Mouse (Mus musculus): Measurements from ENCODE around the gene Tmem150c. TPM values are rescaled to one million over a fixed set of nuclear protein-coding genes. Genes with fewer than 3 reads are reported as not detected.

The Tmem150c gene
- polyA plus RNA-seq, 1 experiment from 2014 or later = 39.8 TPM

DNA sequence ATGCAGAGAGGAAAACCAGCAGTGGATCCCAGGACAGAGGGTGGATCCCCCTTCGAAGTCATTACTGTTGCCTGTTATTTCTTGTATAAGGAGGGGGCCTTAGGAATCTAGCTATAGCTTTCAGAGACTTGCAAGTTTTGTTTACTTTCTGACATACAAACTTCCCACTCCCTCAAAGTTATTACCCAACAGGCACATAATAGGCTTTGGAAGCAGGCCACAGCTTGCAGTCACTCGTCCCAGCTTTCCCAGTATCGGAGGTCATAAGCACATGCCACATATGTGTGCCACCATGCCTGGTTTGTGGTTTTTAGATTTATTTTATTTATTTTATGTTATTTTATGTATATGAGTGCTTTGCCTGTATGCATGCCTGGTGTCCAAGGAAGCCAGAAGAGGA, 3.2 kb upstream of the Tmem150c start:
- Histone ChIP-seq H3K4me2 (no peak overlapping the region), H3K36me3 (replicated peaks) (no peaks in the 10 kb centered on the region), H3K27me3 (replicated peaks) (no peaks in the 10 kb centered on the region), H3K4me1 (peaks cover 7% of the 10 kb centered on the region; the same call in 1 of the 2 replicates), H3K9me3 (no peaks in the 10 kb centered on the region), H3K9ac (no peak overlapping the region), H3K4me3 (no peak overlapping the region), H3K27ac (no peak overlapping the region)
- ATAC-seq (replicated peaks) = no peak
- 79% methylated on average over 3 of the region's 3 CpGs for WGBS

DNA sequence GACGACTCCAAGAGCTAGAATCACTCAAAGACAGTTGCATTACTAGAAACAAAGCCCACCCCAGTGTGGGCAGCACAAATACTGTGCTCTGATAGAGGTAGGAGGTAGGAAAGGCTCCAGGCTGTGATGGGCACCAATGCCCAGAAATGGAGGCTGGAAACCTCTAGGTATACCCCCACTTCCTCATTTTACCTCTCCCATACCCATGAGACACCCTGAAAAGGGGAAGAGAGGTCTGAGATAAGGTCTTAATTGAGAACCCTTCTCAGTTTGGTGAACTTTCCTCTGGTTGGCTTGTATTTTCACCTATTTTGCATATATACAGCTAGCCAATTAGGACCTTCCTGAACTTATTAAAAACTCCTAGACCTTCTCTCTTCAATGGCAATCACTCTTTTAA, 2.4 kb upstream of the Tmem150c start:
- no peak overlapping the region for H3K4me3 ChIP-seq
- no peak overlapping the region for H3K4me2 ChIP-seq
- no peaks in the 10 kb centered on the region for H3K27me3 ChIP-seq (replicated peaks)
- peaks cover 10% of the 10 kb centered on the region; the same call in 1 of the 2 replicates for H3K4me1 ChIP-seq
- H3K27ac ChIP-seq = no peak overlapping the region
- H3K36me3 ChIP-seq (replicated peaks) = no peaks in the 10 kb centered on the region
- ATAC-seq (replicated peaks) = no peak
- H3K9ac ChIP-seq = no peak overlapping the region
- no peaks in the 10 kb centered on the region for H3K9me3 ChIP-seq
- 65% methylated on average over 1 of the region's 1 CpGs for WGBS

- H3K27me3 ChIP-seq (replicated peaks) = no peaks in the 10 kb centered on the region
- H3K27ac ChIP-seq = peak overlapping the region; percentile 81
- H3K4me2 ChIP-seq = peak overlapping the region; percentile 89
- peaks cover 10% of the 10 kb centered on the region; the same call in 1 of the 2 replicates for H3K4me1 ChIP-seq
- peak overlapping the region; percentile 89 for H3K4me3 ChIP-seq
- peak; percentile 77 for ATAC-seq (replicated peaks)
- H3K9me3 ChIP-seq = no peaks in the 10 kb centered on the region
- H3K9ac ChIP-seq = peak overlapping the region; percentile 87
- under 1% methylated on average over 78 of the region's 101 CpGs for WGBS
- no peaks in the 10 kb centered on the region for H3K36me3 ChIP-seq (replicated peaks)
These were observed 594 bp downstream of the Tmem150c start for GRCm38 (mm10) chr5:100158791-100159637.

GRCm38 (mm10) chr5:100158301-100158700, 1.3 kb downstream of the Tmem150c start:
- 7% methylated on average over 13 of the region's 13 CpGs for WGBS
- peak; percentile 11; the same call in 1 of the 2 replicates for ATAC-seq (replicated peaks)
- H3K4me2 ChIP-seq = peak overlapping the region; percentile 89

GRCm38 (mm10) chr5:100155646-100156045, 4.0 kb downstream of the Tmem150c start:
- Histone ChIP-seq H3K36me3 (replicated peaks) (no peaks in the 10 kb centered on the region), H3K4me3 (no peak overlapping the region), H3K4me1 (peaks cover 10% of the 10 kb centered on the region; the same call in 1 of the 2 replicates), H3K4me2 (no peak overlapping the region), H3K27ac (no peak overlapping the region), H3K9me3 (no peaks in the 10 kb centered on the region), H3K27me3 (replicated peaks) (no peaks in the 10 kb centered on the region), H3K9ac (no peak overlapping the region)
- WGBS = 91% methylated on average over 6 of the region's 6 CpGs
- ATAC-seq (replicated peaks) = no peak

More at GRCm38 (mm10) chr5:100158301-100158700, 1.3 kb downstream of the Tmem150c start:
- Histone ChIP-seq H3K9ac (peak overlapping the region; percentile 87), H3K27ac (peak overlapping the region; percentile 81; the same call in 1 of the 2 replicates), H3K4me1 (peaks cover 10% of the 10 kb centered on the region; the same call in 1 of the 2 replicates), H3K27me3 (replicated peaks) (no peaks in the 10 kb centered on the region), H3K36me3 (replicated peaks) (no peaks in the 10 kb centered on the region), H3K4me3 (peak overlapping the region; percentile 89), H3K9me3 (no peaks in the 10 kb centered on the region)

DNA sequence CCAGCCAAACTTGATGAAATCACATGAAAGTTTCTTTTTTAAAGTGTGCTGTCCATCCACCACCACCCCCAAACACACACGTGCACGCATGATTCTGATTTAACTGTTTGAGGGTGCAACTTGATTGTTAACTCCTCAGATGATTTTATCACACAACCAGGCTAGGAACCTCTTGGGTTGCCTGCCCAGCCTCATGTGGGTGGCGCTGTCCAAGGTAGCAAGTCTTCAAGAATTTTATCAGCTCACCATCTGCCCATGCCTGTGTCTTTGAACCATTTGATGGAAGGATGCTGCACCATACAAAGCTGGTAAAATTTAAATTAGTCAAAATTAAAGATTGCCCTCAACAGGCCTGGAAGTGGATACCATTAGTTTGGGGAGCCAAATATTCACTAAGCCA, 9.6 kb downstream of the Tmem150c start:
- H3K4me2 ChIP-seq = no peak overlapping the region
- no peaks in the 10 kb centered on the region for H3K27me3 ChIP-seq (replicated peaks)
- H3K9me3 ChIP-seq = no peaks in the 10 kb centered on the region
- no peaks in the 10 kb centered on the region for H3K4me1 ChIP-seq
- no peaks in the 10 kb centered on the region for H3K36me3 ChIP-seq (replicated peaks)
- ATAC-seq (replicated peaks) = no peak
- 78% methylated on average over 3 of the region's 3 CpGs for WGBS
- H3K27ac ChIP-seq = no peak overlapping the region
- H3K4me3 ChIP-seq = no peak overlapping the region
- no peak overlapping the region for H3K9ac ChIP-seq

- no peak for ATAC-seq (replicated peaks)
- Histone ChIP-seq H3K9ac (no peak overlapping the region), H3K4me3 (no peak overlapping the region), H3K36me3 (replicated peaks) (no peaks in the 10 kb centered on the region), H3K27ac (no peak overlapping the region), H3K27me3 (replicated peaks) (no peaks in the 10 kb centered on the region), H3K4me1 (no peaks in the 10 kb centered on the region), H3K4me2 (no peak overlapping the region), H3K9me3 (no peaks in the 10 kb centered on the region)
- WGBS = 88% methylated on average over 7 of the region's 7 CpGs
These were observed 14.8 kb downstream of the Tmem150c start for GRCm38 (mm10) chr5:100144836-100145235.

DNA sequence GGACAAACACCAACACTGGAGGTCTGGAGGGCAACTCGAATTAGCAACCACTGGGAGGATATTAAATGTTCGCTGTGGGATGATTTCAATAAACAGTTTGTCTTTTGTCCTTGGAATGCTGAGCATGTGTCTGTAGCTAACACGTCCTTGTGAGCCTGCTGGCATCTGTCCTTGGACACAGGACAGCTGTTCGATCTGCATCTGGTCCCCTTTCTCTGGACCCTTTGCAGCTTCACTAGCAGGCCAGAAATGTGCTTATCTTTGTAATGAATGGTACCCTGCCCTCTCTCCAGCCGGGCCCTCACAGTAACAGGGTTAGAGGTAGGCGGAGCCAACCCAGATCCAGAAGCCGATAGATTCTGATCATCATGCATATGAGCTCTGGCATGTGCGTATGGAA, 32.3 kb downstream of the Tmem150c start:
- no peak for ATAC-seq (replicated peaks)
- Histone ChIP-seq H3K4me2 (no peak overlapping the region), H3K36me3 (replicated peaks) (no peaks in the 10 kb centered on the region), H3K27ac (no peak overlapping the region), H3K9ac (no peak overlapping the region), H3K9me3 (no peaks in the 10 kb centered on the region), H3K4me3 (no peak overlapping the region), H3K4me1 (no peaks in the 10 kb centered on the region), H3K27me3 (replicated peaks) (no peaks in the 10 kb centered on the region)
- 71% methylated on average over 8 of the region's 8 CpGs for WGBS

DNA sequence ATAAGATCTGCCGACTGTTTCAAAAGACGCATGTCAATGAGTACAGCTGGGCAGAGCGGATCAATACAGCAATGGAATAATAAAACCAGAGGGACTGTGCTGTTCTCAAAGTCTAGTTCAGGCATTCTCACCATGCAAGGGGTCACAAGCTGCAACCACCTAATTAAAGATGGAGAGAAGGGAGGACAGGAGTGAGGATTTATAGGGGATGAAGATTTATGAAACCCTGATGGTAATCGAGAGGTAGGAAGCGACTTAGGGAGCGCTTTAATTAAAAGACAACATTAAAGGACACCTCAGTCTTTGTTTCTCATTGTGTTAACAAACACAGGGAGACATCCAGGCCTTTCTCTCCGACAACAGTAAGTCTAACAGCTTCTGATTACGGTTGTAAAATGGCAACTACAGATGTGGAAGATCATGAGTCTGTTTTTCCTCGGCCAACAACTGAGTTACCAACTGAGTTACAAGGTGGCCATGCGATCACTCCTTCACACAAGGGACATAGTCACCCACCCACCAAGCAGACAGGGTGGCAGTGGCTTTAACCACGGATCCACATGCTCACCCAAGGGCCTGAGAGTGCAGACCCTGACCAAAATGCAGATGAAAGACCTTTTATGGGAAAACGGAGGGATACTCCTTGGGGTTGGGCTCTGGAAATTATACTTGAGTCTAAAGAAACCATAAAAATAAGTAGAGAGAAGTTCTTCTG, 34.0 kb downstream of the Tmem150c start:
- H3K4me2 ChIP-seq = no peak overlapping the region
- H3K9ac ChIP-seq = no peak overlapping the region
- peaks cover 8% of the 10 kb centered on the region for H3K4me1 ChIP-seq
- no peak for ATAC-seq (replicated peaks)
- H3K27me3 ChIP-seq (replicated peaks) = no peaks in the 10 kb centered on the region
- 77% methylated on average over 12 of the region's 12 CpGs for WGBS
- H3K27ac ChIP-seq = no peak overlapping the region
- H3K36me3 ChIP-seq (replicated peaks) = no peaks in the 10 kb centered on the region
- H3K4me3 ChIP-seq = no peak overlapping the region
- no peaks in the 10 kb centered on the region for H3K9me3 ChIP-seq

DNA sequence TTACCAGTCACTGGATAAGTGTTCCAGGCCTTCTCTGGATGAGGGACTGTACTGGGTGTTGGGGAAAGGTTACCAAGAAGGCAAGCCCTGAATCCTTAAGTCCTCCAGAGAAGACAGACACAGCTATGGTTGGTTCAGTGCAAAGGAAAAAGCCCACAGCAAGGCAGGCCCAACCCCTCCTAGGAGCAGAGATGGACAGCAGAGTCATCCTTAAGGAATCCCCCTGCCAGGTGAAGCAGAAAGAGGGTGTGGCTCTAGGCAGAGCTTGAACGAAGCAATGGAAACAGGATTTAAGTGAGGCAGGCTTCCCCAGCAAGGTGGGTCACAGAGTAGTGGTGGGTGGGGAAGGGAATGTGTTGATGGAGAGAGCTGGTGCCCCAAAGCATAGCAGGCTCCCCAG, 35.1 kb downstream of the Tmem150c start:
- Histone ChIP-seq H3K27ac (no peak overlapping the region), H3K9me3 (no peaks in the 10 kb centered on the region), H3K9ac (no peak overlapping the region), H3K36me3 (replicated peaks) (no peaks in the 10 kb centered on the region), H3K4me2 (no peak overlapping the region), H3K4me1 (peaks cover 11% of the 10 kb centered on the region), H3K4me3 (no peak overlapping the region), H3K27me3 (replicated peaks) (no peaks in the 10 kb centered on the region)
- 36% methylated on average over 1 of the region's 1 CpGs for WGBS
- ATAC-seq (replicated peaks) = no peak

- no peaks in the 10 kb centered on the region for H3K9me3 ChIP-seq
- H3K4me3 ChIP-seq = no peak overlapping the region
- H3K9ac ChIP-seq = no peak overlapping the region
- H3K4me1 ChIP-seq = peaks cover 14% of the 10 kb centered on the region
- no peaks in the 10 kb centered on the region for H3K27me3 ChIP-seq (replicated peaks)
- no peak overlapping the region for H3K4me2 ChIP-seq
- WGBS = 42% methylated on average over 7 of the region's 7 CpGs
- H3K27ac ChIP-seq = no peak overlapping the region
- H3K36me3 ChIP-seq (replicated peaks) = no peaks in the 10 kb centered on the region
- ATAC-seq (replicated peaks) = 0 out of 2 replicates have a peak, but pooled peaks have one; percentile 14
These were observed 36.3 kb downstream of the Tmem150c start for GRCm38 (mm10) chr5:100123283-100123682.

GRCm38 (mm10) chr5:100121170-100121569, 38.4 kb downstream of the Tmem150c start:
- H3K27me3 ChIP-seq (replicated peaks) = no peaks in the 10 kb centered on the region
- H3K27ac ChIP-seq = peak overlapping the region; percentile 67
- H3K4me2 ChIP-seq = peak overlapping the region; percentile 47
- peak; percentile 13 for ATAC-seq (replicated peaks)
- H3K9ac ChIP-seq = peak overlapping the region; percentile 31; the same call in 1 of the 2 replicates
- no peaks in the 10 kb centered on the region for H3K9me3 ChIP-seq
- H3K4me1 ChIP-seq = peaks cover 14% of the 10 kb centered on the region
- H3K4me3 ChIP-seq = peak overlapping the region; percentile 27
- WGBS = 34% methylated on average over 7 of the region's 7 CpGs
- no peaks in the 10 kb centered on the region for H3K36me3 ChIP-seq (replicated peaks)

Measured in midbrain, embryonic 15.5 days (tissue).